Mouse (Mus musculus): ENCODE measurements around the gene Lrrfip1. TPM values are rescaled to one million over a fixed set of nuclear protein-coding genes. Genes with fewer than 3 reads are reported as not detected.
A peak's percentile ranks its signal among the peaks of the same experiment; 100 is the strongest.

The Lrrfip1 gene
- polyA plus RNA-seq, 1 experiment: 83.3 TPM

DNA sequence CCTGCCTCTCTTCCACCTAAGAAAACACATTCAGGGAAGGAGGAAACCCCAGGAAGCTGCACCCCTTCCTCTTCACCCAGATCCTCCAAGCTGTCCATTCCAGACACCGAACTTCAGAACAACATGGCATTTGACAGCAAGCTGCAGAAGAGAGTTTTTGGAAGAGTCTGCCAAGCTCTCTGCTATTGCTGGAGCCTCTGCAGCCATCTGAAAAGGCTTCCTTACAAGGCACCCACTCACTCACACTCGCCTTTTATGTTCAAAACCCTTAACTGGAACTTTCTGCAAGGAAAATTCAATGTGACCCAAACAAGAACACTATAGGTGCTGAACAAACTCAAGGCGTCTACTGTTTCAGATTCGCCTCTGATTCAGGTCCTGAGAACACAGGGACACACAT is 29.9 kb upstream of the Lrrfip1 start:
- Histone ChIP-seq H3K4me3 (no peak overlapping the region), H3K36me3 (ENCODE audit: control insufficient read depth, insufficient read depth) (no peaks in the 10 kb centered on the region), H3K4me2 (ENCODE audit: low read depth) (no peak overlapping the region), H3K79me2 (ENCODE audit: control insufficient read depth, insufficient read depth) (no peaks in the 10 kb centered on the region), H3K27me3 (ENCODE audit: control insufficient read depth, insufficient read depth, insufficient read length) (no peaks in the 10 kb centered on the region), H3ac (ENCODE audit: control insufficient read depth, insufficient read length) (no peak overlapping the region)
- TF ChIP-seq POLR2AphosphoS2 (IDR thresholded peaks at IDR 0.05; ENCODE audit: insufficient read length, low read depth): no peak
- no peak for TF ChIP-seq TCF3 (IDR thresholded peaks at IDR 0.05; ENCODE audit: insufficient read length, low read depth)
- no peak for TF ChIP-seq USF1 (IDR thresholded peaks at IDR 0.05; ENCODE audit: low read depth)
- TF ChIP-seq MYOD1 (IDR thresholded peaks at IDR 0.05; ENCODE audit: control insufficient read depth in 1 of 3, insufficient read length in 2 of 3, low read depth in 2 of 3): no peak
- TF ChIP-seq MYOG (IDR thresholded peaks at IDR 0.05; ENCODE audit: control insufficient read depth in 1 of 3, insufficient read depth in 1 of 3, insufficient read length in 2 of 3, low read depth in 2 of 3): no peak
- TF ChIP-seq CEBPB (IDR thresholded peaks at IDR 0.05; ENCODE audit: insufficient read depth, poor library complexity, severe bottlenecking): no peak
- no peak for TF ChIP-seq E2F4 (IDR thresholded peaks at IDR 0.05; ENCODE audit: insufficient read depth)
- TF ChIP-seq SRF (IDR thresholded peaks at IDR 0.05; ENCODE audit: control insufficient read depth, insufficient read length, low read depth): no peak

DNA sequence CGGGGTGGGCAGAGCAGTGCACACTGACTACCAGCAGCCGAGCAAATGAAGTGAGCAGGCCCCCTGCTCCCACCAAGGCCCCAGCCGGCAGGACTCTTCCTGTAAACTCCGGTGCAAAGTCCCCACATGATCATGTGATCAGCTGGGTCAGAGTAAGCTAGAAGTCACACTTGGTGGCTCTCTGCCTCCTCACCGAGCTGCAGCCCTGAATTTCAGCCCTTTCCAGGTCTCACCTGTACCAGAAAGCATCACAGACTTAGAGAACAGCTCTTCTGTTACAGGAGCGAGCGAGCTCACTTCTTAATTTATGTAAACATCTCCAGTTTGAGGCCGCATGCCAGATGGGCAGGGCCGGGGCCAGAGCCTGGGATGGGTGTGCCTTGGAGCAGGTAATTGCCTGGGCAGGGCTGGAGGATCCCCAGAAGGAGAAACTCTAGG is 29.2 kb upstream of the Lrrfip1 start, which contains the start of gene Rab17:
TSS of gene Rab17 (minus strand) at position 315 of the 438 bp plus-strand sequence.
- Histone ChIP-seq H3K27me3 (ENCODE audit: control insufficient read depth, insufficient read depth, insufficient read length) (no peaks in the 10 kb centered on the region), H3K36me3 (ENCODE audit: control insufficient read depth, insufficient read depth) (no peaks in the 10 kb centered on the region), H3K4me2 (ENCODE audit: low read depth) (no peak within 1 kb of the TSS), H3K79me2 (ENCODE audit: control insufficient read depth, insufficient read depth) (no peaks in the 10 kb centered on the region), H3K4me3 (no peak within 1 kb of the TSS), H3ac (ENCODE audit: control insufficient read depth, insufficient read length) (no peak within 1 kb of the TSS)
- no peak for TF ChIP-seq MYOD1 (IDR thresholded peaks at IDR 0.05; ENCODE audit: control insufficient read depth in 1 of 3, insufficient read length in 2 of 3, low read depth in 2 of 3)
- TF ChIP-seq CEBPB (IDR thresholded peaks at IDR 0.05; ENCODE audit: insufficient read depth, poor library complexity, severe bottlenecking): no peak

DNA sequence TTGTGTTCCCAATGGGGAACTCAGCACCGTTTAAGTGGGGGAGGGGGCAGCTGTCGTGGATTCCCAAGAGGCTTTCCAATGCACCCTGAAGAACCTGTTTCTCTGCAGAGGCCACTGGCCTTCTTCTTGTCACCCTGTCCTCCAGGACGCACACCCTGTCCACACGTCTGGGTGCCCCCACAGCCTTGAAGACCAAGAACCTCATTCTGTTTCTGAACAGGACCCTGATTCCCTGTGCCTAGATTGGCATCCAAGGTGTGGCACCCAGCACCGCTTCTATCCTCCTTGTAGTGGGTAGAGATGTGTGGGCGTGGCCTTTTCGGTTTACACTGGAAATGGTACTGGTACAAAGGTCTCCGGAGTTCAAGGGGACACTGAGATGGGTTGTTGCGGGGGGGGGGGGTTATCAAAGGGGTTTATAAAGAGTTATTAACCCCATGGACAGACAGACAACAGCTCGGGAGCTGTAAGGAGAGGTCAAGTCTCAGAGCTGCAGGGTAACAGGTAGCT is 28.6 kb upstream of the Lrrfip1 start:
- no peaks in the 10 kb centered on the region for H3K27me3 ChIP-seq (ENCODE audit: control insufficient read depth, insufficient read depth, insufficient read length)
- H3K4me3 ChIP-seq: no peak overlapping the region
- H3ac ChIP-seq (ENCODE audit: control insufficient read depth, insufficient read length): no peak overlapping the region
- no peaks in the 10 kb centered on the region for H3K36me3 ChIP-seq (ENCODE audit: control insufficient read depth, insufficient read depth)
- no peaks in the 10 kb centered on the region for H3K79me2 ChIP-seq (ENCODE audit: control insufficient read depth, insufficient read depth)
- no peak for TF ChIP-seq MYOD1 (IDR thresholded peaks at IDR 0.05; ENCODE audit: control insufficient read depth in 1 of 3, insufficient read length in 2 of 3, low read depth in 2 of 3)
- no peak for TF ChIP-seq USF1 (IDR thresholded peaks at IDR 0.05; ENCODE audit: low read depth)
- TF ChIP-seq POLR2A (IDR thresholded peaks at IDR 0.05; ENCODE audit: insufficient read length, low read depth): no peak
- TF ChIP-seq POLR2AphosphoS2 (IDR thresholded peaks at IDR 0.05; ENCODE audit: insufficient read length, low read depth): no peak
- TF ChIP-seq TCF3 (IDR thresholded peaks at IDR 0.05; ENCODE audit: insufficient read length, low read depth): no peak
- no peak for TF ChIP-seq SRF (IDR thresholded peaks at IDR 0.05; ENCODE audit: control insufficient read depth, insufficient read length, low read depth)
- no peak for TF ChIP-seq E2F4 (IDR thresholded peaks at IDR 0.05; ENCODE audit: insufficient read depth)
- TF ChIP-seq MAX (IDR thresholded peaks at IDR 0.05; ENCODE audit: low read depth): no peak
- TF ChIP-seq REST (IDR thresholded peaks at IDR 0.05; ENCODE audit: insufficient read depth, insufficient read length): no peak
- no peak for TF ChIP-seq CEBPB (IDR thresholded peaks at IDR 0.05; ENCODE audit: insufficient read depth, poor library complexity, severe bottlenecking)
- no peak for TF ChIP-seq TCF12 (IDR thresholded peaks at IDR 0.05; ENCODE audit: insufficient read depth, poor library complexity, severe bottlenecking)
- TF ChIP-seq MYOG (IDR thresholded peaks at IDR 0.05; ENCODE audit: control insufficient read depth in 1 of 3, insufficient read depth in 1 of 3, insufficient read length in 2 of 3, low read depth in 2 of 3): no peak
- H3K4me2 ChIP-seq (ENCODE audit: low read depth): no peak overlapping the region

DNA sequence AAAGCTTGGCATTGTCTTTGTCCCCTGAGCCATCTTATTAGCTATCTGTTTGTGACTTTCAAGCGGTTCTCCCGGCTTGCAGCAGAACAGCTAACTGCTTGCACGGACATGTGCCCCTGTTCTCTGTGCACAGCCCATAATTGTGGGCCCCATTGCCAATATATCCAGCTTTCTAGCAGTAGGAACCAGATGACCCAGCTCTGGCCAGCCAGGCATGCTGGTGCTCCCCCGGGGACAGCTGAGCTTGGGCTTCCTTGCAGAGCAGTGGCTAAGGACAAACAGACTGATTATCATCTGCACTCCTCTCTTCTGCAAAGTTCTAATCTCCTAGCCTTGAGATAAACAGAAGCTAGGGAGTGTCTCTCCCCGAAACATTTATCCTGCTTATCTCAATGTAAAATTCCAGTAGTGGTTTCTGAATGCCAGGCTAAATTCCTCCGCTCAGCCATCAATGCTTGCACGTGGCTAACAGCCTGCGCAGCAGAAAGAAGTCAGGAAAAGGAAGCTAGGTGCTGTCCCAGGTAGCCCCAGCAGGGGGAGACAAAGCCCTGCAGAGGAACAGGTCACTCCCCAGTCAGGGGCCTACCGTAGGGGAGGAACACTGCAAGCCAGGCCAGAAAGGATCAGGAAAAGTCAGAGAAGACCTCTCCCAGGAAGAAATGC is 25.5 kb upstream of the Lrrfip1 start:
- no peaks in the 10 kb centered on the region for H3K36me3 ChIP-seq (ENCODE audit: control insufficient read depth, insufficient read depth)
- peak overlapping the region; percentile 44 for H3K4me2 ChIP-seq (ENCODE audit: low read depth)
- H3ac ChIP-seq (ENCODE audit: control insufficient read depth, insufficient read length): no peak overlapping the region
- H3K4me3 ChIP-seq: no peak overlapping the region
- H3K79me2 ChIP-seq (ENCODE audit: control insufficient read depth, insufficient read depth): no peaks in the 10 kb centered on the region
- TF ChIP-seq MYOG (IDR thresholded peaks at IDR 0.05; ENCODE audit: control insufficient read depth in 1 of 3, insufficient read depth in 1 of 3, insufficient read length in 2 of 3, low read depth in 2 of 3) (peak in 1 of 3 experiments; percentile 75), USF1 (IDR thresholded peaks at IDR 0.05; ENCODE audit: low read depth) (peak; percentile 42), TCF12 (IDR thresholded peaks at IDR 0.05; ENCODE audit: insufficient read depth, poor library complexity, severe bottlenecking) (no peak)
- H3K27me3 ChIP-seq (ENCODE audit: control insufficient read depth, insufficient read depth, insufficient read length): no peaks in the 10 kb centered on the region

DNA sequence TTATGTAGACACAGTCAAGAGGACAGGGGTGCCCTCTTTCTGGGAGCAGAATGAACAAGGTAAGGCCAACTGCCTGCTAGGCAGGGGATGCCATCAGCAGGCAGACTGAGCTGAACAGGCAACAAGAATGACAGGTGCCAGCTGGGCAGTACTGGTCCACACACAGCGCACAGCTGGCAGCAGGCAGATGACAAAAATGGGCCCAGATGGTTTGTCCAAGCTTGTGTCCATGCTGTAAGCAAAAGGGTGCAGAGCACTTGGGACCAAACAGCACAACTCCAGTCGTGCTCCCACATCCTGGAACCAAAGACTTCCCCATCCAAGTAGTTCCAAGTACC is 25.0 kb upstream of the Lrrfip1 start:
- Histone ChIP-seq H3K4me2 (ENCODE audit: low read depth) (peak overlapping the region; percentile 44), H3K4me3 (no peak overlapping the region), H3K36me3 (ENCODE audit: control insufficient read depth, insufficient read depth) (no peaks in the 10 kb centered on the region), H3K79me2 (ENCODE audit: control insufficient read depth, insufficient read depth) (no peaks in the 10 kb centered on the region), H3K27me3 (ENCODE audit: control insufficient read depth, insufficient read depth, insufficient read length) (no peaks in the 10 kb centered on the region), H3ac (ENCODE audit: control insufficient read depth, insufficient read length) (no peak overlapping the region)
- TF ChIP-seq E2F4 (IDR thresholded peaks at IDR 0.05; ENCODE audit: insufficient read depth) (no peak), REST (IDR thresholded peaks at IDR 0.05; ENCODE audit: insufficient read depth, insufficient read length) (no peak), MYOD1 (IDR thresholded peaks at IDR 0.05; ENCODE audit: control insufficient read depth in 1 of 3, insufficient read length in 2 of 3, low read depth in 2 of 3) (peak; percentile 49 to 96 (median 95)), SRF (IDR thresholded peaks at IDR 0.05; ENCODE audit: control insufficient read depth, insufficient read length, low read depth) (no peak), MAX (IDR thresholded peaks at IDR 0.05; ENCODE audit: low read depth) (no peak), CEBPB (IDR thresholded peaks at IDR 0.05; ENCODE audit: insufficient read depth, poor library complexity, severe bottlenecking) (no peak), USF1 (IDR thresholded peaks at IDR 0.05; ENCODE audit: low read depth) (no peak), POLR2AphosphoS2 (IDR thresholded peaks at IDR 0.05; ENCODE audit: insufficient read length, low read depth) (no peak), TCF3 (IDR thresholded peaks at IDR 0.05; ENCODE audit: insufficient read length, low read depth) (peak; percentile 80), TCF12 (IDR thresholded peaks at IDR 0.05; ENCODE audit: insufficient read depth, poor library complexity, severe bottlenecking) (peak; percentile 67), MYOG (IDR thresholded peaks at IDR 0.05; ENCODE audit: control insufficient read depth in 1 of 3, insufficient read depth in 1 of 3, insufficient read length in 2 of 3, low read depth in 2 of 3) (peak; percentile 69 to 89 (median 84)), POLR2A (IDR thresholded peaks at IDR 0.05; ENCODE audit: insufficient read length, low read depth) (no peak)
